7 mouse cellular contexts compared by ENCODE assay signal in genomic region chr10:94426000-94426920, GRCm38 (mm10).
A peak's percentile ranks its signal among the peaks of the same experiment; 100 is the strongest.
DNase-seq lines count a peak whose midpoint lies in the region; ATAC-seq and TF ChIP-seq lines count a peak whose summit lies in the region.

No protein-coding gene starts in this region.

- H3K36me3 ChIP-seq in hindbrain, embryonic 16.5 days (ENCODE audit: control insufficient read depth, insufficient read depth, low read length): no peaks in the 10 kb centered on the region

- H3K4me2 ChIP-seq in hindbrain, embryonic 16.5 days (ENCODE audit: low read length): no peak overlapping the region

- ATAC-seq in hindbrain, embryonic 16.5 days: peak; percentile 95

- intact Hi-C loops in left cerebral cortex, adult 2 months (cut with DNase I): loop anchor here (2.0 kb wide), 1 partner anchor 89 kb away; no protein-coding TSS in a partner anchor

- no peak overlapping the region for H3K4me3 ChIP-seq in hindbrain, embryonic 16.5 days (ENCODE audit: low read length)
- H3K4me3 ChIP-seq in left cerebral cortex, adult 2 months: peak overlapping the region; percentile 22; the same call in 1 of the 2 replicates

- 46% methylated on average over 12 of the region's 12 CpGs for WGBS in hindbrain, embryonic 16.5 days

- no peaks in the 10 kb centered on the region for H3K27me3 ChIP-seq in hindbrain, embryonic 16.5 days (replicated peaks; ENCODE audit: control insufficient read depth, insufficient read depth, low read length)

- H3K9ac ChIP-seq in hindbrain, embryonic 16.5 days (ENCODE audit: low read depth, low read length): no peak overlapping the region

- H3K27ac ChIP-seq in hindbrain, embryonic 16.5 days (ENCODE audit: low read depth, low read length): no peak overlapping the region
- peak overlapping the region; percentile 73 for H3K27ac ChIP-seq in left cerebral cortex, adult 2 months

- H3K4me1 ChIP-seq in hindbrain, embryonic 16.5 days (ENCODE audit: control insufficient read depth, insufficient read depth, low read depth, low read length): no peaks in the 10 kb centered on the region; the same call in 1 of the 2 replicates

- TF ChIP-seq CTCF in left cerebral cortex, adult 2 months (IDR thresholded peaks at IDR 0.05): no peak

- H3K9me3 ChIP-seq in hindbrain, embryonic 16.5 days (ENCODE audit: control insufficient read depth, low read length): no peaks in the 10 kb centered on the region

- DNase-seq in ZHBTc4 (ENCODE audit: low read depth, low spot score): peak; percentile 93
- DNase-seq in cerebellum, postnatal 4 days (ENCODE audit: low spot score in 2 of 2): peak; percentile 56 to 78
- DNase-seq in gastrocnemius, postnatal 10 days: peak; percentile 61
- DNase-seq in left cerebral cortex, adult 2 months (ENCODE audit: extremely low spot score in 1 of 2, low spot score in 2 of 2): peak; percentile 43 to 69
- DNase-seq in lung, postnatal 4 days: peak; percentile 90 to 94
- DNase-seq in skeletal muscle tissue, adult 2 months (ENCODE audit: low read depth, low spot score): peak; percentile 46
